Mouse (Mus musculus) lung, embryonic 14.5 days (tissue): ENCODE data around the gene Anks1b. TPM values are rescaled to one million over a fixed set of nuclear protein-coding genes. Genes with fewer than 3 reads are reported as not detected.

ENCODE experiments used
- ATAC-seq: fragments of 200-750 bp; cut with Nextera tagmentation; 2 replicates; pipeline ENCODE4 v1.8.0; 2017; ENCODE audit warnings: mild to moderate bottlenecking, moderate TSS enrichment, moderate library complexity; ENCODE audit not compliant: insufficient read depth
- DNase-seq: peaks from one replicate; pipeline ENCODE4 v3.0.0-alpha.2; 2015
- H3K27ac ChIP-seq: fragments of 300-500 bp; sonication (generic); 2 replicates; pipeline ENCODE4 v1.5.1; 2014; ENCODE audit warnings: low read depth, mild to moderate bottlenecking, moderate library complexity
- H3K27me3 ChIP-seq: fragments of 300-500 bp; sonication (generic); 2 replicates; pipeline ENCODE4 v1.6.1; 2014; ENCODE audit warnings: low read length, control low read depth; ENCODE audit not compliant: insufficient read depth
- H3K36me3 ChIP-seq: fragments of 300-500 bp; sonication (generic); 2 replicates; pipeline ENCODE4 v1.6.1; 2014; ENCODE audit warnings: control low read depth; ENCODE audit not compliant: insufficient read depth
- H3K4me1 ChIP-seq: fragments of 300-500 bp; sonication (generic); 2 replicates; pipeline ENCODE4 v1.6.1; 2014; ENCODE audit warnings: antibody characterized with exemption, control low read depth; ENCODE audit not compliant: insufficient read depth
- H3K4me2 ChIP-seq: fragments of 300-500 bp; sonication (generic); 2 replicates; pipeline ENCODE4 v1.6.1; 2014; ENCODE audit warnings: mild to moderate bottlenecking
- H3K4me3 ChIP-seq: fragments of 300-500 bp; sonication (generic); 2 replicates; pipeline ENCODE4 v1.5.1; 2014; ENCODE audit warnings: low read depth, low read length
- H3K9ac ChIP-seq: fragments of 300-500 bp; sonication (generic); 2 replicates; pipeline ENCODE4 v1.6.1; 2014
- H3K9me3 ChIP-seq: fragments of 300-500 bp; sonication (generic); 2 replicates; pipeline ENCODE4 v1.6.1; 2016; ENCODE audit warnings: low read depth, low read length, control low read depth
- CTCF ChIP-seq: IDR thresholded peaks from 2 replicates; pipeline ENCODE4 v1.5.1; 2016; ENCODE audit warnings: antibody characterized with exemption, low read depth
- WGBS: fragments of 180-500 bp; shearing (Covaris S2); extraction: QIAGEN DNeasy Blood & Tissue Kit; methylation state at CpG from one replicate; pipeline ENCODE4 v1.1.7; 2014; 5-methylcytosine and 5-hydroxymethylcytosine counted together
- polyA plus RNA-seq: library from polyadenylated mRNA; unstranded; fragments of >200 nt; fragmentation: Nextera tagmentation; extraction: Ambion mirVana; gene quantifications from 2 replicates; pipeline ENCODE4 v1.2.1, GENCODE M21; 2014

The Anks1b gene
- polyA plus RNA-seq, 1 experiment from 2014 or later, result 1.2 TPM

DNA sequence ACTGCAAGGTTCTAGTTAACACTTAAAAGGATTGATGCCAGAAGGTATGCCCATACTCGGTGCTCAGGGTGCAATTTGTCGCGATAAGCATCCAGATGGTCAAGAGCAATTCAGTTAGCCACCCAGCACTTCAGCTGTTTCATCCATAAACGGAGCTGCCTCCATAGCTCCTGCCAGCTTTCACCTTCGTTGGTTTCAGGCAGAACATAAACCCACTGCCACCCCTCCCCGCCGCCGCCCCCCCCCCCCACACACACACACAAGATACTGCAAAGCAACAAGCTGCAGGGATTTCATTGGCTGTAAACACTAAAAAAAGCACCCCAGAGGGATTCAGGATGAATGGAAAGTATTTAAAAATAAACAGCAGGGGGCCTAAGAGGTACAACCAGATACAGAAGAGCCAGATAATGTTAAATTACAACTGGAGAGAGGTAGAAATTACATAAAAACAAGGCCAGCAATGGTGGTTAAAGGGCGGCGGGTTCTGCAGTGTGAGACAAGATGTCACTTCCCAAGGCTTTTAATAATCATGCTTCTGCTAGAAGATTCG, 897.2 kb downstream of the Anks1b start:
- DNase-seq, result no peak
- ATAC-seq, result no peak
- H3K9ac ChIP-seq, result no peak overlapping the region
- H3K27ac ChIP-seq, result no peak overlapping the region
- WGBS, result 31% methylated on average over 11 of the region's 11 CpGs
- no peak overlapping the region for H3K4me3 ChIP-seq
- H3K27me3 ChIP-seq, result no peaks in the 10 kb centered on the region
- H3K4me1 ChIP-seq, result no peaks in the 10 kb centered on the region
- H3K9me3 ChIP-seq, result no peaks in the 10 kb centered on the region
- TF ChIP-seq CTCF, result no peak
- H3K36me3 ChIP-seq, result no peaks in the 10 kb centered on the region
- no peak overlapping the region for H3K4me2 ChIP-seq

DNA sequence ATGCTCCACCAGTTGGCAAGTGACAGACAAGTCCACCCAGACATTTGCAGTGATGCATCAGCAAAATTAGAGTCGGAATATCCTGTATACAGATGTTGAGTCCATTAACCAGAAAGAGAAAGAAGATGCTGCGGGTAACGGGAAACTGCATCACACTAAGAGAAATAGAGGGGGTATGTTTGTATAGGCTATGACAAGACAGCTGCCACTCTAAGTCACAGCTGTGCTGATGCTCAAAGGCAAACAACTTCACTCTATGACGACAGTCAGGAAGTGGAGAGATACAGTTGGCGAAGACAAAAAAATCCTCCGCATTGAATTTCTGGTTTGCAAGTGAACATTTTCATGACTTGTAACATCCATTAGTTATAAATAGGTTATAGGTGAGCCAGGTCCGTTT, 897.7 kb downstream of the Anks1b start:
- no peak for ATAC-seq
- H3K9ac ChIP-seq, result no peak overlapping the region
- TF ChIP-seq CTCF, result no peak
- no peak for DNase-seq
- 47% methylated on average over 7 of the region's 7 CpGs for WGBS
- H3K36me3 ChIP-seq, result no peaks in the 10 kb centered on the region
- no peak overlapping the region for H3K4me2 ChIP-seq
- no peaks in the 10 kb centered on the region for H3K4me1 ChIP-seq
- no peak overlapping the region for H3K27ac ChIP-seq
- H3K9me3 ChIP-seq, result no peaks in the 10 kb centered on the region
- no peak overlapping the region for H3K4me3 ChIP-seq
- H3K27me3 ChIP-seq, result no peaks in the 10 kb centered on the region

DNA sequence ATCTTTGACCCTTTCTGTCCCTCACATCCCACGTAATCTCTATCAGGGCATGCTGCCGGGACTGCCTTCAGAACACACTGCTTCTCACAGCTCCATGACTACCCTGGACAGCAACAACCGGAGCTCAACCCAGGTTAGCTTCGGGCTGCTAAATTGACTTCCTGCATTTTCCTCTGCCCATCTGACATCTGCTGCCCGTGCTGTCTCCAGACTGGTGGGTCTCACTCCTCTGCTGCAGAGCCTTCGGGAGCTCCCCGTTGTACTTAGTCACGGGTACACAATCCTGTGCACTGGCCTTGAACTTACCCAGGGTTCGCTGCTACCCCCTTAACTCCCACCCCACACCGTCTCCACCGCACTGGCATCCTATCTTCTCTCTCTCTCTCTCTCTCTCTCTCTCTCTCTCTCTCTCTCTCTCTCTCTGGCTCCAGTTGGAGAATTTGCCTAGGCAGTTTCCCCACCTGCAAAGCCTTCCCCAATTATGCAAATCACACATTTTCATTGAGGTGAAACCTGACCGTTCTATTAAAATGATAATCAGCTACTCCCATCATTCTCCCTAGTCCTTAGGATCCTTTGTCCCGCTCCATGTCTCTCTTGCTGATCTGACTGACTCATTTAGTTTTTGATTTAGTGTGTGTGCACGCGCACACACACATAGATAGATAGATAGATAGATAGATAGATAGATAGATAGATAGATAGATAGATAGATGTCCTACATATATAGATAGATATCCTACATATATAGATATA, 898.3 kb downstream of the Anks1b start:
- Histone ChIP-seq H3K9ac (no peak overlapping the region), H3K9me3 (no peaks in the 10 kb centered on the region), H3K27me3 (no peaks in the 10 kb centered on the region), H3K36me3 (no peaks in the 10 kb centered on the region), H3K27ac (no peak overlapping the region), H3K4me1 (no peaks in the 10 kb centered on the region), H3K4me2 (no peak overlapping the region), H3K4me3 (no peak overlapping the region)
- no peak for TF ChIP-seq CTCF
- ATAC-seq, result 0 out of 2 replicates have a peak, but pooled peaks have one; percentile 24
- WGBS, result 7% methylated on average over 15 of the region's 15 CpGs
- peak; percentile 33 for DNase-seq

DNA sequence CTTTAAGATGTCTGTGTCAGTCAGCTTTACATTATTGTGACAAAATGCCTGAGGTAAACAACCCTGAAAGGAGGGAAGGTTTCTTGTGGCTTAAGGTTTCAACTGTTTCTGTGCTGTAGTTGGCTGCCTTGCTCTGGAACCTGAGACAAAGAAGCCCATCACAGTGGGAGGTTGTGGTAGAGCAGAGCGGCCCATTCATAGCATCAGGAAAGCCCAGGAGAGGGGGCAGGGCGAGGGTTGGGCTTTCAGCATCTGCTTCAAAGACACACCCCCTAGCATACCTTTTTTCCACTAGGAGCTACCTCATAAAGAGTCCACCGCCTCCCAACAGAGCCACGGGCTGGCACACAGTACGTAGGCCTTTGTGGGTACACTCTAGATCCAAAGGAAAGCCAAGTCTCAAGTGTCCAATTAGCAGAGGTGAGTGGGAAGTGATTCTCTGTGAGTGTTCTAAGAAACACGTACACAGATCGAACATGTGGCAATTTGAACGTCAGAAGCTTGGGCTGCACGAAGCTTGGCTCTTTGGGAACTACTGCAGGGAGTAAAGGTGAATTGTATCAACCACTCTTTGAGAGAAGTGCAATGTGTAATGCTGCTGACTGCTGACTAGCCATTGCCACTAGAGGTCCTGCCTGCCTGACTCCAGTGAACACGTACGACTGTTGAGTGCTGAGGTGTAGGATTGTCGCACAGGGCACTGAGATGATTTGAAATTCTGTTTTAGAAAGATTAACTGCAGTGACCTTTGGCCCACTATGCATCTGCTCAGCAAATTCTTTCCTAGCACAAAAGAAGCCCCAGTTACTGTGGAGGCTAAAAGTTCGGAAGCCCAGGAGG, 906.5 kb downstream of the Anks1b start:
- H3K27me3 ChIP-seq, result no peaks in the 10 kb centered on the region
- WGBS, result 56% methylated on average over 13 of the region's 13 CpGs

DNA sequence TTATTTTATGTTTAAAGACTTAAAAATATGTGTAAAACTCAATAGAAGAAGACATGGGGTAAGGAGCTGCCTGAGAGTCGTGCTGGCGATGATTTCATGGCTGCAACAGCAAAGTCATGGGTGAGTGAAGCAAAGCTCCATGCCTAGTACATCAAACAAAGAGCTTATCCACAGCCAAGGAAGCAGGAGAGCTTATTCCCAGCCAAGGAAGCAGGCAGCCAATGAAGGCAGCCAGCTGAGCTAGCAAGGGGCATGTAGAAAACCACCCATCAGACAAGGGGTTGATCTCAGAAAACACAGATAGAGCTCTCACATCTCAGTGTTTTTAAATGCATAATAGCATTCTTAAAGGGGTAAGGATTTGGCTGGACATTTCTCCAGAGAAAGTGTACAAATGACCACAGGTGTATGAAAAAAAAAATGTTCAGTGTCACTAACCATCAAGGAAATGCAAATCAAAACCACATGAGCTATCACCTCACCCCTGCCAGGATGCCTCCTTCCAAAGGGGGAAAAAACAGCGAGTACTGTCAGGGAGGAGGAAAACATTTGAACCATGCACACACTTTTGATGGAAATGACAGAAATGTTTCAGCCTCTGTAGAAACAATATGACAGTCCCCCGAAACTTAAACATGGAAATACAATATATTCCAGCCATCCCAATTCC, 911.8 kb downstream of the Anks1b start:
- ATAC-seq (no peak), DNase-seq (no peak)
- no peak overlapping the region for H3K4me3 ChIP-seq
- H3K9ac ChIP-seq, result no peak overlapping the region
- no peak for TF ChIP-seq CTCF
- WGBS, result 65% methylated on average over 4 of the region's 4 CpGs
- no peaks in the 10 kb centered on the region for H3K9me3 ChIP-seq
- H3K27me3 ChIP-seq, result no peaks in the 10 kb centered on the region
- H3K27ac ChIP-seq, result no peak overlapping the region
- H3K4me2 ChIP-seq, result no peak overlapping the region
- H3K36me3 ChIP-seq, result no peaks in the 10 kb centered on the region
- no peaks in the 10 kb centered on the region for H3K4me1 ChIP-seq

More for the DNA sequence above, 906.5 kb downstream of the Anks1b start:
- Histone ChIP-seq H3K9ac (no peak overlapping the region), H3K4me1 (no peaks in the 10 kb centered on the region), H3K27ac (no peak overlapping the region), H3K4me3 (no peak overlapping the region), H3K4me2 (no peak overlapping the region), H3K9me3 (no peaks in the 10 kb centered on the region), H3K36me3 (no peaks in the 10 kb centered on the region)
- TF ChIP-seq CTCF, result no peak
- no peak for ATAC-seq
- DNase-seq, result no peak

DNA sequence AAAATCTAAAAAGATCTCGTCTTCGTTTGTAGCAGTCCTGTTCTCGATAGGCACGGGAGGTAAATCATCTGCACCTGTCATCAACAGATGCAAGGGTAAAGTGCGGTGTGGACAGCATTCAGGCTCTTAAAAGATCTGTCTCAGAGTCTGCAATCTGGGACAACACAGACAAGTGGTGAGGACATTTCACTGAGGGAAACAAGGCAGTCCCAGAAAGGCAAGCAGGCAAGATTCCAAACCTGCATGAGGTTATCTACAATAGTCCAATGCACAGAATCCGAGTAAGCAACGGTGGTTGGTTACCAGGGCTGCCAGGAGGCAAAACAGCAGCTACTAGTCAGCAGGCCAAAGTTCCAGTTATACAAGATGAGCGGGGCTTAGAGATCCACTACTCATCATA, 912.4 kb downstream of the Anks1b start:
- Histone ChIP-seq H3K9me3 (no peaks in the 10 kb centered on the region), H3K27me3 (no peaks in the 10 kb centered on the region), H3K4me1 (no peaks in the 10 kb centered on the region), H3K4me2 (no peak overlapping the region), H3K27ac (no peak overlapping the region), H3K4me3 (no peak overlapping the region), H3K36me3 (no peaks in the 10 kb centered on the region), H3K9ac (no peak overlapping the region)
- WGBS, result 82% methylated on average over 8 of the region's 8 CpGs
- DNase-seq (no peak), ATAC-seq (no peak)
- no peak for TF ChIP-seq CTCF
